Mouse (Mus musculus) stomach, embryonic 14.5 days (tissue): Measurements from ENCODE around the gene Pde4a. TPM values are rescaled to one million over a fixed set of nuclear protein-coding genes. Genes with fewer than 3 reads are reported as not detected.
"Not testable (repeated sequence)": the region's sequence is repeated elsewhere in the genome, so short reads cannot be mapped to it uniquely, and the experiment has no call there.

ENCODE experiments used
- ATAC-seq: fragments of 200-750 bp; cut with Nextera tagmentation; 2 replicates; pipeline ENCODE4 v1.8.0; 2017; ENCODE audit warnings: low read depth, moderate TSS enrichment; ENCODE audit not compliant: insufficient number of reproducible peaks, insufficient read depth, low FRiP score
- H3K27ac ChIP-seq: fragments of 300-500 bp; sonication (generic); 2 replicates; pipeline ENCODE4 v1.5.1; 2014; ENCODE audit warnings: mild to moderate bottlenecking, low read length, moderate library complexity, mixed read lengths
- H3K27me3 ChIP-seq: fragments of 300-500 bp; sonication (generic); 2 replicates; pipeline ENCODE4 v1.6.1; 2014; ENCODE audit warnings: low read length, control low read depth, mixed read lengths; ENCODE audit not compliant: control insufficient read depth, insufficient read depth
- H3K36me3 ChIP-seq: fragments of 300-500 bp; sonication (generic); 2 replicates; pipeline ENCODE4 v1.6.1; 2014; ENCODE audit warnings: mild to moderate bottlenecking, control low read depth, low read length, moderate library complexity, mixed read lengths; ENCODE audit not compliant: control insufficient read depth, insufficient read depth
- H3K4me1 ChIP-seq: fragments of 300-500 bp; sonication (generic); 2 replicates; pipeline ENCODE4 v1.6.1; 2014; ENCODE audit warnings: low read length, control low read depth, mixed read lengths; ENCODE audit not compliant: control insufficient read depth, insufficient read depth
- H3K4me2 ChIP-seq: fragments of 300-500 bp; sonication (generic); replicated peaks from 2 replicates; pipeline ENCODE4 v1.6.1; 2014; ENCODE audit warnings: low read depth, low read length, control low read depth
- H3K4me3 ChIP-seq: fragments of 300-500 bp; sonication (generic); 2 replicates; pipeline ENCODE4 v1.5.1; 2014; ENCODE audit warnings: low read depth, low read length, control low read depth
- H3K9ac ChIP-seq: fragments of 300-500 bp; sonication (generic); replicated peaks from 2 replicates; pipeline ENCODE4 v1.6.1; 2014; ENCODE audit warnings: low read depth, mild to moderate bottlenecking, control low read depth, low read length, moderate library complexity, mixed read lengths
- H3K9me3 ChIP-seq: fragments of 300-500 bp; sonication (generic); 2 replicates; pipeline ENCODE4 v1.6.1; 2016; ENCODE audit warnings: low read depth, low read length, control low read depth; ENCODE audit not compliant: control insufficient read depth
- WGBS: fragments of 180-500 bp; shearing (Covaris S2); extraction: QIAGEN DNeasy Blood & Tissue Kit; methylation state at CpG from one replicate; pipeline ENCODE4 v1.1.7; 2014; 5-methylcytosine and 5-hydroxymethylcytosine counted together
- polyA plus RNA-seq: library from polyadenylated mRNA; unstranded; fragments of >200 nt; fragmentation: Nextera tagmentation; extraction: Ambion mirVana; gene quantifications from 2 replicates; pipeline ENCODE4 v1.2.1, GENCODE M21; 2014

Gene Pde4a
- polyA plus RNA-seq, 1 experiment from 2014 or later: 5.4 TPM

DNA sequence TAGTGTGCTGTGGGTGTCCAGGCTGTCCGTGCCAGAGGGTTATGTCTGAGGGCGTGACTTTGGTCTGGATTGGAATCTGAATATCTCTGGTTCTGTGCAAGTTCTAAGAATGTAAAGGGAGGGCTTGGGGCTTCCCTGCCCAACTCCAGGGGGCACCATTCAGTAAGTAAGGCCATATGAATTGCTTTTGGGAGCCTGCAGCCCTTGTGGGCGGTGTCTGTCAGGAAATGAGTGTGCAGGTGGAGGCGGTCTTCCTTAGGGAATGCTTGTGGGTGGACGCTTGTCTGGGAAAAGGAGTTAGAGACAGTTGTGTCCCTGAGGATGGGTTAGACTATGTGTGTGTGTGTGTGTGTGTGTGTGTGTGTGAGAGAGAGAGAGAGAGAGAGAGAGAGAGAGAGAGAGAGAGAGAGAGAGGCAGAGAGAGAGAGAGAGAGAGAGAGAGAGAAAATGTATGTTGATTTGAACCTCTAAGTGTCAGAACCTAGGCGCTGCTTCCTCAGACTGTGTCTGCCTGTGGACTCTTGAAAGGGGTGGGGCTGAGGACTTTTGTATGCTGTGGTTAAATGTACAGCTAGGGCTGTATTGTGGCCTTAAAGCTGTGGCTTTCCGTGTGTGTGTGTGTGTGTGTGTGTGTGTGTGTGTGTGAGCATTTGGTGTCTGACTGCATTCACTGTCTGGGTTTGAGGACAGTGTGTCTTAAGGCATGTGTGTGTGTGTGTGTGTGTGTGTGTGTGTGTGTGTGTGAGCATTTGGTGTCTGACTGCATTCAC is 30.4 kb downstream of the Pde4a start:
- 56% methylated on average over 7 of the region's 7 CpGs for WGBS
- H3K4me1 ChIP-seq, H3K36me3 ChIP-seq: not testable (repeated sequence)

GRCm38 (mm10) chr9:21196521-21197433 is 31.3 kb downstream of the Pde4a start:
- H3K9me3 ChIP-seq: no peaks in the 10 kb centered on the region
- ATAC-seq: peak; percentile 56; the same call in 1 of the 2 replicates

More for the DNA sequence above, 30.4 kb downstream of the Pde4a start:
- not testable (repeated sequence) for H3K9me3 ChIP-seq, H3K9ac ChIP-seq, ATAC-seq, H3K27ac ChIP-seq, H3K27me3 ChIP-seq, H3K4me2 ChIP-seq, H3K4me3 ChIP-seq

DNA sequence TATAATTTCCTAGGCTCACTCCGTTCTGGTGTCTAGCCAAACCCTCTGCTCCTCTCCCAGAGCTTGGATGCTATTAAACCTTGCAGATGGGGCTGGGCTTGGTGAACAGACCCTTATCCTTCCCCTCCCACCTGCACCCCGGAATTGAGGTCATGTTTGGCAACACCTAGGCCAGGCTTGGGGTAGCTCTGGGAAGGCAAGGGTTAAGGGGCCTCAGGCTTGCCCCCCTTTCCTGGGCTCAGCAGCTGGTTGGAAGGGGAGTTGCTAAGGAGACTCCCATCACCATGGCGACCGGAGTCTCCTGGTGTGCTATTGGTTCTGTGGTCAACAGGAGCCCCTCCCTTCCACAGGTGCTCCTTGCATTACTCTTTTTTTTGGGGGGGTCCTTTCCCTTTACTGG is 32.5 kb downstream of the Pde4a start:
- Histone ChIP-seq H3K9ac (no peak overlapping the region), H3K27ac (no peak overlapping the region), H3K36me3 (no peaks in the 10 kb centered on the region), H3K27me3 (no peaks in the 10 kb centered on the region), H3K4me2 (no peak overlapping the region), H3K9me3 (no peaks in the 10 kb centered on the region), H3K4me3 (no peak overlapping the region), H3K4me1 (peaks cover 7% of the 10 kb centered on the region; the same call in 1 of the 2 replicates)
- no peak for ATAC-seq
- WGBS: 25% methylated on average over 4 of the region's 4 CpGs

More at GRCm38 (mm10) chr9:21196521-21197433, 31.3 kb downstream of the Pde4a start:
- Histone ChIP-seq H3K27ac (no peak overlapping the region), H3K27me3 (no peaks in the 10 kb centered on the region), H3K4me2 (peak overlapping the region; percentile 46), H3K9ac (no peak overlapping the region), H3K4me3 (peak overlapping the region; percentile 25), H3K36me3 (no peaks in the 10 kb centered on the region), H3K4me1 (peaks cover 7% of the 10 kb centered on the region; the same call in 1 of the 2 replicates)
- WGBS: 28% methylated on average over 18 of the region's 19 CpGs

GRCm38 (mm10) chr9:21198960-21199359 is 33.4 kb downstream of the Pde4a start:
- no peak overlapping the region for H3K4me2 ChIP-seq
- no peaks in the 10 kb centered on the region for H3K9me3 ChIP-seq

GRCm38 (mm10) chr9:21204156-21204527 is 38.6 kb downstream of the Pde4a start:
- Histone ChIP-seq H3K27ac (no peak overlapping the region), H3K9ac (no peak overlapping the region), H3K36me3 (no peaks in the 10 kb centered on the region), H3K4me2 (peak overlapping the region; percentile 43), H3K4me3 (no peak overlapping the region), H3K9me3 (no peaks in the 10 kb centered on the region), H3K4me1 (peaks cover 3% of the 10 kb centered on the region; the same call in 1 of the 2 replicates), H3K27me3 (no peaks in the 10 kb centered on the region)
- no peak for ATAC-seq
- 32% methylated on average over 8 of the region's 8 CpGs for WGBS

More at GRCm38 (mm10) chr9:21198960-21199359, 33.4 kb downstream of the Pde4a start:
- Histone ChIP-seq H3K9ac (no peak overlapping the region), H3K27ac (no peak overlapping the region), H3K36me3 (no peaks in the 10 kb centered on the region), H3K4me1 (peaks cover 7% of the 10 kb centered on the region; the same call in 1 of the 2 replicates), H3K4me3 (no peak overlapping the region), H3K27me3 (no peaks in the 10 kb centered on the region)
- ATAC-seq: no peak
- 82% methylated on average over 3 of the region's 3 CpGs for WGBS

GRCm38 (mm10) chr9:21204528-21205272 is 39.2 kb downstream of the Pde4a start:
- Histone ChIP-seq H3K27me3 (no peaks in the 10 kb centered on the region), H3K9ac (no peak overlapping the region), H3K9me3 (no peaks in the 10 kb centered on the region), H3K36me3 (no peaks in the 10 kb centered on the region), H3K4me2 (peak overlapping the region; percentile 43), H3K27ac (no peak overlapping the region), H3K4me1 (peaks cover 3% of the 10 kb centered on the region; the same call in 1 of the 2 replicates), H3K4me3 (peak overlapping the region; percentile 28)
- WGBS: 5% methylated on average over 23 of the region's 23 CpGs
- peak; percentile 64 for ATAC-seq

DNA sequence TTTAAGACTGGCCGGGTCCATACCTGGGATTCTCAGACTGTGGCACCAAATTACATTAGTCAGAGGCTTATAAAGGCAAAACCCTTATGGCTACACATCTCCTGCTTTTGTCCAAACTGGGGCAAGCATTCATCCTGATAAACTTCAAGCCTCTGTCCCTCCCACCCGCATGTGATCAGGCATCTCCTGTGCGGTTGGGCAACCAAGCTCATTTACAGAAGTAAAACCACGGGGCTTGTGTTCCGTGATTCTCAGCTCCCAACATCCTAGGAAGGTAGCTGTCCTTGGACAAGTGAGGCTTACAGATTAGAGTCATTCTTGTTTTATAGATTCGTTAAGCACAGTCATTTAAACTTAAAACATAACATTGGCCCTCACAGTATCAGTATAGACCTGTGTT is 41.3 kb downstream of the Pde4a start:
- no peaks in the 10 kb centered on the region for H3K9me3 ChIP-seq
- H3K4me1 ChIP-seq: peaks cover 3% of the 10 kb centered on the region; the same call in 1 of the 2 replicates
- no peak for ATAC-seq
- 87% methylated on average over 6 of the region's 6 CpGs for WGBS
- no peak overlapping the region for H3K4me2 ChIP-seq
- no peak overlapping the region for H3K9ac ChIP-seq
- no peaks in the 10 kb centered on the region for H3K36me3 ChIP-seq
- H3K4me3 ChIP-seq: no peak overlapping the region
- no peak overlapping the region for H3K27ac ChIP-seq
- H3K27me3 ChIP-seq: no peaks in the 10 kb centered on the region

GRCm38 (mm10) chr9:21208626-21209025 is 43.1 kb downstream of the Pde4a start:
- WGBS: 74% methylated on average over 2 of the region's 2 CpGs
- no peak overlapping the region for H3K27ac ChIP-seq
- ATAC-seq: no peak
- H3K9ac ChIP-seq: no peak overlapping the region
- H3K4me2 ChIP-seq: no peak overlapping the region
- peaks cover 3% of the 10 kb centered on the region; the same call in 1 of the 2 replicates for H3K4me1 ChIP-seq
- H3K4me3 ChIP-seq: no peak overlapping the region
- H3K36me3 ChIP-seq: no peaks in the 10 kb centered on the region
- no peaks in the 10 kb centered on the region for H3K27me3 ChIP-seq
- no peaks in the 10 kb centered on the region for H3K9me3 ChIP-seq
